Mouse (Mus musculus) heart, embryonic 16.5 days (tissue): Measurements from ENCODE around the gene Ccdc188. TPM values are rescaled to one million over a fixed set of nuclear protein-coding genes. Genes with fewer than 3 reads are reported as not detected.
A peak's percentile ranks its signal among the peaks of the same experiment; 100 is the strongest.

Source experiments
- ATAC-seq: fragments of 200-750 bp; cut with Nextera tagmentation; replicated peaks from 2 replicates; pipeline ENCODE4 v1.8.0; 2017; ENCODE audit warnings: moderate number of reproducible peaks; ENCODE audit not compliant: insufficient read depth, low FRiP score; ENCODE audit errors: extremely low read depth
- H3K27ac ChIP-seq: fragments of 300-500 bp; sonication (generic); 2 replicates; pipeline ENCODE4 v1.5.1; 2014; ENCODE audit warnings: mild to moderate bottlenecking, low read length, control low read depth, moderate library complexity
- H3K27me3 ChIP-seq: fragments of 300-500 bp; sonication (generic); 2 replicates; pipeline ENCODE4 v1.6.1; 2014; ENCODE audit warnings: low read length, mixed read lengths; ENCODE audit not compliant: control insufficient read depth, insufficient read depth
- H3K36me3 ChIP-seq: fragments of 300-500 bp; sonication (generic); 2 replicates; pipeline ENCODE4 v1.6.1; 2014; ENCODE audit not compliant: control insufficient read depth, insufficient read depth
- H3K4me1 ChIP-seq: fragments of 300-500 bp; sonication (generic); 2 replicates; pipeline ENCODE4 v1.6.1; 2014; ENCODE audit warnings: low read length, mixed read lengths; ENCODE audit not compliant: control insufficient read depth, insufficient read depth
- H3K4me2 ChIP-seq: fragments of 300-500 bp; sonication (generic); 2 replicates; pipeline ENCODE4 v1.6.1; 2014; ENCODE audit warnings: low read depth, mild to moderate bottlenecking, control low read depth, low read length
- H3K4me3 ChIP-seq: fragments of 300-500 bp; sonication (generic); 2 replicates; pipeline ENCODE4 v1.5.1; 2014; ENCODE audit warnings: mild to moderate bottlenecking, control low read depth, low read length
- H3K9ac ChIP-seq: fragments of 300-500 bp; sonication (generic); 2 replicates; pipeline ENCODE4 v1.6.1; 2014; ENCODE audit warnings: low read length, control low read depth
- H3K9me3 ChIP-seq: fragments of 300-500 bp; sonication (generic); replicated peaks from 2 replicates; pipeline ENCODE4 v1.6.1; 2016; ENCODE audit warnings: low read length; ENCODE audit not compliant: control insufficient read depth
- WGBS: fragments of 180-500 bp; shearing (Covaris S2); extraction: QIAGEN DNeasy Blood & Tissue Kit; methylation state at CpG from one replicate; pipeline ENCODE4 v1.1.7; 2014; 5-methylcytosine and 5-hydroxymethylcytosine counted together
- polyA plus RNA-seq: library from polyadenylated mRNA; unstranded; fragments of >200 nt; fragmentation: Nextera tagmentation; extraction: Ambion mirVana; gene quantifications from 2 replicates; pipeline ENCODE4 v1.2.1, GENCODE M21; 2015

Ccdc188 gene
- polyA plus RNA-seq, 1 experiment from 2014 or later: not detected

DNA sequence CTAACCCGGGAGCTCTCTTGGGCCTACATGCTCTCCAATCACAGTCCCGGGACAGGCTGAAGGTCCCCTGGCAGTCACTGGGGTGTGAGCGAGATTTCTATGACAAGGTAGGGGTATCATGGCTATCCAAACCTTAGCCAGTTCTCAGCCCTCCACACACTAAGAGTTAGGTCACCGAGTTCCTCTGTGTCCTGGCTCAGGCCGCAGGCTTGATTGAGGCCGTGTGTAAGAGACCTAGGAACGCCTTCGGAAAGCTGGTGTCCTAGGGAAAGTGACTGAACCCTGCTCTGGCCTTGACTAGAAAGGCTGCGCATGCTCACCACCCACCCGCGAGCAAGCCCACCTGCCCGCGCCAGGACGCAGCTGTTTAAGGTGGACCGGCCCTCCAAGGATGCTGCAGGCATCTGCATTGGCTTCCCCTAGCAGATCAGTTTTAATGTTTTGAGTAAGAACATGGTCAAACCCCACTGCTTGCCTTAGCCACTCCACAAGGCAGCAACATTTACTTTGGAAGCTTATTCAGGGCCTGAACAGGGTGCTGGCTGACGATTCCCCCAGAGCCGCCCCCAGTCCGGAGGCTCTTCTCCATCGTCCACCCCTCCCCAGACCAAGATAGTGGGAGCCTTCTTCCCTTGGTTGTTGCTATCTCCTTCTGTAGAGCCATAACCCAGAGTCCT, 17.8 kb downstream of the Ccdc188 start:
- 3% methylated on average over 19 of the region's 19 CpGs for WGBS
- ATAC-seq: peak; percentile 63
- H3K9ac ChIP-seq: peak overlapping the region; percentile 95
- no peaks in the 10 kb centered on the region for H3K27me3 ChIP-seq
- peak overlapping the region; percentile 96 for H3K27ac ChIP-seq
- H3K4me1 ChIP-seq: peaks cover 38% of the 10 kb centered on the region
- H3K4me2 ChIP-seq: peak overlapping the region; percentile 82
- H3K36me3 ChIP-seq: peaks cover 13% of the 10 kb centered on the region
- peak overlapping the region; percentile 94 for H3K4me3 ChIP-seq
- no peaks in the 10 kb centered on the region for H3K9me3 ChIP-seq

DNA sequence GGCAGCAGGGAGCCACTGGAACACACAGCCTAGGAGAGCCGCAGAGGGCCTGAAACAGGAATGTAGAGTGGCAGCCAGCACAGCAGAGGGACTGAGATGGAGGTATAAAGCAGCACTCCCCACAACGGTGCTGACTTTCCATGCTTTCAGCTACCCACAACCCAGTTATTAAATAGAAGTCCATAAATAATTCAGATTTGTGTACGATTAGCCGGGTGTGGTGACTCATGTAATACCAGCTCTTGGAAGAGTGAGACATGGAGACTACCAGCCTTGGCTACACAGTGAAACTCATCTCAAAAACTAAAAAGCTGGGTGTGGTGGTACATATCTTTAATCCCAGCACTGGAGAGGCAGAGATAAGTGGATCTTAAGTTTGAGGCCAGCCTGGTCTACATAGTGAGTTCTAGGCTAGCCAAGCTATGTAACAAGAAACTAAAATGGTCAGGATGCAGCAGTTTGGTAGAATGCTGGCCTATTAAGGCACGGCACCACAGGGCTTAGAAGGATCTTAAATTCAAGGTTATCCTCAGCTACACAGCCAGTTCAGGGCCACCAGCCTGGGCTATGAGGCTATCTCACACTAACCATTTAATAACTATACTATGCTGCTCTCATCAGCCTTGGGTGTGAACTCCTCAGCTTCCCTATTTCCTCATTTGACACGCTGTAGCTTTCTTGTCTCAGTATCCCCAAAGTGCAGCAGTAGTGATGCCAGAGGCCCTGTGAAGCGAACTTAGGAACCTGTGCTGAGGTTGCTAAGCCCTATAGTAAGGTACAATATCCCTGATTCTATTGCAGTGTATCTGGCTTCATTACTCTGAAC, 19.2 kb downstream of the Ccdc188 start:
- Histone ChIP-seq H3K4me1 (peaks cover 24% of the 10 kb centered on the region), H3K9ac (peak overlapping the region; percentile 95; the same call in 1 of the 2 replicates), H3K9me3 (no peaks in the 10 kb centered on the region), H3K4me2 (no peak overlapping the region), H3K27me3 (no peaks in the 10 kb centered on the region), H3K4me3 (no peak overlapping the region), H3K36me3 (peaks cover 22% of the 10 kb centered on the region), H3K27ac (peak overlapping the region; percentile 96; the same call in 1 of the 2 replicates)
- no peak for ATAC-seq
- WGBS: 77% methylated on average over 7 of the region's 7 CpGs

DNA sequence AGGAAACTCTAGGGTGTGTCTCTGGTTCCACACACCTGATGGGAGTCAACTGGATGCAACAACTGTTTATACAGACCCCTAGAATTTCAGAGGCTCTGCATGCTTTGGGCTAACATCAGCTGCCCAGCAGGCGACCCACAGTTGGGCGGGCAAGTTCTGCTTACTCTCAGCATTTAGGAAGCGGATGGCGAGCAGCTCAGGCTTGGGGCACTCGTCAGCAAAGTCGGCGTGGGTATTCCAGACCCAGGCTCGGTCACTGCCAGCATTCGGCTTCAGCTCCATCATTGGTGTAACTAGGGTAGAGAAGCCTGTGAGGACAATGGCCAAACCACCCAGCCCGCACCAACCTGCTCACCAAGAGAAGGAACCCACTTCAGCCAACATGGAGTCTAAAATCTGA, 23.9 kb downstream of the Ccdc188 start:
- Histone ChIP-seq H3K4me2 (no peak overlapping the region), H3K9me3 (no peaks in the 10 kb centered on the region), H3K27me3 (no peaks in the 10 kb centered on the region), H3K4me1 (no peaks in the 10 kb centered on the region), H3K27ac (no peak overlapping the region), H3K36me3 (peaks cover 63% of the 10 kb centered on the region), H3K9ac (no peak overlapping the region), H3K4me3 (no peak overlapping the region)
- WGBS: 94% methylated on average over 10 of the region's 10 CpGs
- no peak for ATAC-seq

DNA sequence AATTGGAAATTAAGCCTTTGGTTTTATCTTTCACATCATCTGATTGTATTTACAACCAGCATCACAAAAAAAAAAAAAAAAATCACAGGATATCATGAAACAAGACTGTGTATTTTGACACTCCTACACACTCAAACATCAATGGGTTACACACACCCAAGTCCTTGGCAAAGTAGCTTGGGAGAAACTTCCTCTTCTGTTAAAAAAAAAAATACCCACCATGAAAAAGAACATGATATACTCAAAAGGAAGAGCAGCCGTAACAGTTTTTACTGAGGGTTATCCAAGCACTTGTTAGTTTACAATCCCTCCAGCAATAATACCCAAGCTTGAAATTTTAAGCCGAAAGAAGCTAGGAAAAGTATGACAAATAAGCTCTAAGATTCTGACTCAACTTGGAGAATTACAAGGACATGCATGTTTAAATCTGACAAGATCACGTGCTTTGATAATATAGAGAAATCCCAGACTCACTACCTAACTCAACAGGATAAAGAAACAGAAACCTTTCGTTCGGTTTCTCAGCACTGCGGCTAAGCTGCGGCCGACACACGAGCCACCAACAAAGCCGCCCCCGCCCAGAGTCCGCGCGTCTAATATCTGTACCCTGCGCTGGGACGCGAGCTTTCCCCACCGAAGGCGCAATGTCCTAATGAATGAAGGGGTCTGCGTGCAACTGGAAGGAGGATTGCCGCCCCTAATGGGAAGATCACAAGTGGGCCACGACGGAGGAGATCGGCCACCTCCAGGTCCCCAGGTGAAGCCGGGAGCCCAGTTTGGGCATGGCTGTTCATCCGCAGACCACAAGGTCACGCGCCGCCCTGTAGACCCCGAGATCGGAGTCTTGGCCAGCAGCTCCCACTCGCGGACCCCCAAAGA, 30.1 kb downstream of the Ccdc188 start:
- Histone ChIP-seq H3K9ac (peak overlapping the region; percentile 97), H3K9me3 (no peaks in the 10 kb centered on the region), H3K4me3 (peak overlapping the region; percentile 94), H3K27ac (peak overlapping the region; percentile 89), H3K4me1 (peaks cover 26% of the 10 kb centered on the region), H3K36me3 (peaks cover 53% of the 10 kb centered on the region), H3K27me3 (no peaks in the 10 kb centered on the region), H3K4me2 (peak overlapping the region; percentile 73)
- no peak for ATAC-seq
- WGBS: under 1% methylated on average over 33 of the region's 33 CpGs

DNA sequence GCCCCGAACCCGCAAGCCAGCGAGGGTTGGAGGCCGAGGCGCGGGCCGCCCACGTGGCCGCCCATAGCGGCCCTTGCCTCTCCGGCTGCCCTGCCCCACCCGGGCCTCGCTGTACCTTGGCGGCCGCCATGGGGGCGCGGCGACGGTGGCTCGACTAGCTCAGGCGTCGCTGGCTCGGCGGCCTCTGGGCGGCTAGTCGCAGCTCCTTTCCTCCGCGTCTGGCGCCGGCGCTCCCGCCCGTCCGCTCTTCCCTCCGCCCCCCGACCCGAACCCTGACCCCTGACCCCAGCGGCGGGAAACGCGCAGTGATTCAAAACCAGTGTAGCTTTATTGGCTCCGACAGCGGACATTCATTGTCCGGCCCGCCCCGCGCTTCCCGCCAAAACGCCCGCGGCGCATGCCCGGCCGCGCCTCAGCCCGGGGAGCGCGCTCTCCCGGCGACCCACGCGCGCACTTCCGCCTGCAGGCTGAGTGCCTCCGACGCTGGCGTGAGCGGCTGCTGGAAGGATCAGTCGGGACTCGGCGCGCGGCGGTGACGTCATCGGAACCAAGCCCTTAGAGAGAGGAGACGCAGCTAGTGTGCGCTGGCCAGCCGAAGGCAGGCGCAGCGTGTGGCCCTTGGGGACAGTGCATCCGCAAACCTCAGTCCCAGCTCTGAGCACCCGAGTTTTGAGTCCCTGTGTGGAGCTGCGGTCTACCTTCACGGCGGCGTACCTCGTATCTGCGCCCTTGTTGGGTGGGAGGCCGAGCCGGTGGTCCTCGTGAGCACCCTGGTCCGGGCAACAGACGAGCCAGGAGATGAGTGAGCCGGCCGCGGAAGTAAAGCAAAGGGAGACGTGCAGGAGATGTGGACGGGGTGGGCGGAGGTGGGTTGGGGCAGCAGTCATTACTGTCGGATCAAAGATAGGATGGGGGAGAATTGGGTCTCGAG, 31.0 kb downstream of the Ccdc188 start, which contains the start of the genes Trmt2a and Ranbp1:
TSS of gene Trmt2a (plus strand) at position 247 of the 931 bp plus-strand sequence.
TSS of gene Ranbp1 (minus strand) at position 300 of the 931 bp plus-strand sequence.
- ATAC-seq: peak; percentile 94
- peak within 1 kb of the TSS; percentile 94 for H3K27ac ChIP-seq
- peaks cover 53% of the 10 kb centered on the region for H3K36me3 ChIP-seq
- peaks cover 26% of the 10 kb centered on the region for H3K4me1 ChIP-seq
- no peaks in the 10 kb centered on the region for H3K9me3 ChIP-seq
- peak within 1 kb of the TSS; percentile 97 for H3K9ac ChIP-seq
- H3K4me3 ChIP-seq: peak within 1 kb of the TSS; percentile 94
- H3K4me2 ChIP-seq: peak within 1 kb of the TSS; percentile 89
- under 1% methylated on average over 99 of the region's 102 CpGs for WGBS
- no peaks in the 10 kb centered on the region for H3K27me3 ChIP-seq

DNA sequence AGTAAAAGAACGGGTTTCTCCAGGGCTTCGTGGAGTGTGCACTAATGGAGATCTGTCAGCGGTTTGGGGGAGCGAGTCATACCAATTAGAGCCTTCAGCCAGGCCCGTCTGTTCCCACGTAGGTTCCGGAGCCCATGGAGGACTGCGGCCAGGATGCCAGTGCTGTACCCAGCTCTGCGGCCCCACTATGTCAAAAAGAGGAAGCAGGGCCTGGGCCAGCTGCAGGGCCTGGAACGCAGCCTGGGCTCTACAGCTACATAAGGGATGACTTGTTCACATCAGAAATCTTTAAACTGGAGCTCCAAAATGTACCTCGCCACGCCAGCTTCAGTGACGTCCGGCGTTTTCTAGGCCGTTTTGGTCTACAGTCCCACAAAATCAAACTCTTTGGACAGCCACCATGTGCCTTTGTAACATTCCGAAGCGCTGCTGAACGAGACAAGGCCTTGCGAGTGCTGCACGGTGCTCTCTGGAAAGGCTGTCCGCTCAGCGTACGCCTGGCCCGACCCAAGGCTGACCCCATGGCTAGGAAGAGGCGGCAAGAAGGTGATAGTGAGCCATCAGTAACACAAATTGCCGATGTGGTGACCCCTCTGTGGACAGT, 31.8 kb downstream of the Ccdc188 start:
- H3K4me1 ChIP-seq: peaks cover 26% of the 10 kb centered on the region
- H3K9ac ChIP-seq: peak overlapping the region; percentile 95
- 0 out of 2 replicates have a peak, but pooled peaks have one; percentile 7 for ATAC-seq
- peak overlapping the region; percentile 94 for H3K27ac ChIP-seq
- WGBS: 2% methylated on average over 27 of the region's 27 CpGs
- peaks cover 54% of the 10 kb centered on the region for H3K36me3 ChIP-seq
- no peaks in the 10 kb centered on the region for H3K9me3 ChIP-seq
- no peaks in the 10 kb centered on the region for H3K27me3 ChIP-seq
- H3K4me2 ChIP-seq: peak overlapping the region; percentile 89
- peak overlapping the region; percentile 94 for H3K4me3 ChIP-seq

DNA sequence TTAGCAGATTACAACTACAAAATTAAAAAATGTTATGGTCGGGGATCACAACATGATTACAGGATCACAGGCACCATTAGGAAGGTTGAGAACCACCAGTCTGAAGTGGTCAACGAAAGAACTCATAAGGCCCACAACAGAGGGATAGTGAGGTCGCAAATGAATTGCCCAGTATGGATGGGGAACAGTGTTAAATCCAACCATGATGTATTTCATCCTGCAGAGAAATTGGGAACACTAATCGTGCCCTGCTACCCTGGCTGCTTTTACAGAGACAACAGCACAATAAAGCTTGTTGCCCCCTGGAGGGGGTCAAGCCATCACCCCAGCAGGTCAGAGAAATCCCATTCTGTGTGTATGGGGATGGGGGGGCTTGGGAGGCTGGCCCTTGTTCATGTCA, 32.6 kb downstream of the Ccdc188 start:
- no peaks in the 10 kb centered on the region for H3K27me3 ChIP-seq
- peaks cover 46% of the 10 kb centered on the region for H3K36me3 ChIP-seq
- ATAC-seq: no peak

More for the DNA sequence above, 32.6 kb downstream of the Ccdc188 start:
- peak overlapping the region; percentile 89 for H3K4me2 ChIP-seq
- H3K4me3 ChIP-seq: peak overlapping the region; percentile 94
- no peaks in the 10 kb centered on the region for H3K9me3 ChIP-seq
- peak overlapping the region; percentile 95; the same call in 1 of the 2 replicates for H3K9ac ChIP-seq
- peak overlapping the region; percentile 94; the same call in 1 of the 2 replicates for H3K27ac ChIP-seq
- H3K4me1 ChIP-seq: peaks cover 26% of the 10 kb centered on the region
- 63% methylated on average over 4 of the region's 4 CpGs for WGBS
